Mouse (Mus musculus) ES-E14 (cell line): ENCODE measurements around the gene Hist2h3b. TPM values are rescaled to one million over a fixed set of nuclear protein-coding genes. Genes with fewer than 3 reads are reported as not detected.

Source experiments
- DNase-seq: peaks from one replicate; pipeline ENCODE4 v3.0.0-alpha.2; 2013; ENCODE audit warnings: low read depth, low spot score
- H3K27ac ChIP-seq: 2 replicates; pipeline ENCODE4 v1.5.1; 2012; ENCODE audit warnings: low read depth, mild to moderate bottlenecking, low read length, moderate library complexity, mixed read lengths; ENCODE audit not compliant: poor library complexity, insufficient read depth, severe bottlenecking
- H3K36me3 ChIP-seq: 2 replicates; pipeline ENCODE4 v1.6.1; 2012; ENCODE audit warnings: mild to moderate bottlenecking, low read length, moderate library complexity, mixed read lengths; ENCODE audit not compliant: control insufficient read depth, poor library complexity, insufficient read depth, severe bottlenecking
- H3K4me1 ChIP-seq, 2 experiments: fragments of 150-350 bp in 1 of 2; sonication (generic) in 1 of 2; 2 replicates each; pipeline ENCODE4 v1.6.1; 2012; ENCODE audit warnings: low read length in 2 of 2, mild to moderate bottlenecking in 1 of 2, mixed read lengths in 1 of 2; ENCODE audit not compliant: control insufficient read depth in 2 of 2, insufficient read depth in 2 of 2, poor library complexity in 1 of 2
- H3K4me3 ChIP-seq, 2 experiments: fragments of 150-350 bp in 1 of 2; sonication (generic) in 1 of 2; 2 replicates each; pipeline ENCODE4 v1.5.1; 2012; ENCODE audit warnings: low read length in 2 of 2, low read depth in 1 of 2, mild to moderate bottlenecking in 1 of 2, mixed read lengths in 1 of 2; ENCODE audit not compliant: insufficient read depth in 1 of 2, poor library complexity in 1 of 2, severe bottlenecking in 1 of 2
- H3K9ac ChIP-seq: 2 replicates; pipeline ENCODE4 v1.6.1; 2012; ENCODE audit warnings: low read depth, mild to moderate bottlenecking, low read length, mixed read lengths; ENCODE audit not compliant: poor library complexity, insufficient read depth, severe bottlenecking
- H3K9me3 ChIP-seq: fragments of 150-350 bp; sonication (generic); 2 replicates; pipeline ENCODE4 v1.6.1; 2012; ENCODE audit warnings: low read depth, mild to moderate bottlenecking, low read length; ENCODE audit not compliant: control insufficient read depth, insufficient read depth
- CHD2 ChIP-seq: IDR thresholded peaks from 2 replicates; pipeline ENCODE4 v1.6.1; 2014; ENCODE audit warnings: mild to moderate bottlenecking, low read depth, low read length, inconsistent platforms
- HCFC1 ChIP-seq: IDR thresholded peaks from 2 replicates; pipeline ENCODE4 v1.6.1; 2012; ENCODE audit warnings: low read length, inconsistent platforms, borderline replicate concordance; ENCODE audit not compliant: insufficient read depth
- MAFK ChIP-seq: IDR thresholded peaks from 2 replicates; pipeline ENCODE4 v1.6.1; 2014; ENCODE audit warnings: mild to moderate bottlenecking, low read depth, low read length, inconsistent platforms; ENCODE audit not compliant: insufficient read depth
- ZC3H11A ChIP-seq: IDR thresholded peaks from 2 replicates; pipeline ENCODE4 v1.6.1; 2012; ENCODE audit warnings: low read depth, mild to moderate bottlenecking, inconsistent platforms, low read length, borderline replicate concordance
- ZNF384 ChIP-seq: IDR thresholded peaks from 2 replicates; pipeline ENCODE4 v1.6.1; 2012; ENCODE audit warnings: low read depth, low read length, inconsistent platforms
- in situ Hi-C, 2 experiments: fragments of 600-800 bp; cut with MboI; formaldehyde crosslinking; loops; one replicate each; pipeline ENCODE4 v1.15.1; 2025; ENCODE audit warnings: low sequenced_read_pairs in 2 of 2, inconsistent platforms in 1 of 2; ENCODE audit not compliant: unreplicated experiment in 2 of 2
- total RNA-seq: library from RNA; depleted of rRNA; stranded (reverse); fragments of 300-350 nt; gene quantifications from 2 replicates; pipeline ENCODE4 v1.2.3, GENCODE M21; 2012

Gene Hist2h3b
- total RNA-seq, 1 experiment, result 806 TPM

DNA sequence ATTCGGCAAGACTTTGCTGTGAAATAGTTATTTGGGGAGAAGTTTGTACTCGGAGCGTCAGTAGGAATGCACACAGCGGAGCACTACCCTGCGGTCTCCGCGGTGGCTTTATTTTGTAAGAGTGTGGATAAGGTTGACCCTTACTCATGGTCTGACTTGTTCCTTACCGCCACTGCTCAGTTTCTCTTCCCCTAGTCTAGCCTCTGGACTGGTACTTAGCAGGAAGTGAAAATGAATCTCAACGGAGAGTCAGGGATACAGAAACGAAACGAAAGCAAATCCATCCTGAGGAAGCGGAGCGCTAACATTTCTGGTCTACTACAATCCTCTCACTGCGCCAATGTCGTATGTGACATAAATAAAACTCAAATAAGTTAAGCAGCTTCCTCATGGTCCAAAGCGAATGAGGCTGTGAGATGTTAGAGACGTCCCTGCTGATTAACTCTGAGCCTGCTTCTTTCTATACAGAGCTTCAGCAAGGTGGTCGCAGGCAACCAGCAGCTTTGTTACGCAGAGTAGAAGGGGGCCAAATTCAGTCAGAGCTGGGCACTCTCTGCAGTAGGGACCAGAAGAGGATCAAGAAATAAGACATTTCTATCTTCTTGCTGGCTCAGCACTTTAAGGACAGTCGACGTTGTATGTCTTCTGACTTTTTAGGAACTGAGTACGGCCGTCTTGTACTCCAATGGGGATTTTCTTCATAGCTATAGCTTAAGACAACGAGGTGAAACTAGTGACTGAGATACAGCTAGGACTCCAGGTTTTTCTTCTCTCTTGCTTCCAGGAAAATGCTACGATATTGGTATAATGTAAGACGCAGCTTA is 32.5 kb downstream of the Hist2h3b start:
- H3K36me3 ChIP-seq, result no peaks in the 10 kb centered on the region
- H3K4me1 ChIP-seq, result peaks cover 0 to 5% of the 10 kb centered on the region in 2 experiments; a peak in 2 of 4 replicates
- in situ Hi-C loops, result no loop called here
- peak overlapping the region; percentile 36 to 38 for H3K4me3 ChIP-seq
- no peak for DNase-seq
- TF ChIP-seq ZC3H11A, result no peak
- TF ChIP-seq MAFK, result peak; percentile 76
- H3K9ac ChIP-seq, result no peak overlapping the region
- no peak overlapping the region for H3K27ac ChIP-seq
- no peaks in the 10 kb centered on the region for H3K9me3 ChIP-seq

DNA sequence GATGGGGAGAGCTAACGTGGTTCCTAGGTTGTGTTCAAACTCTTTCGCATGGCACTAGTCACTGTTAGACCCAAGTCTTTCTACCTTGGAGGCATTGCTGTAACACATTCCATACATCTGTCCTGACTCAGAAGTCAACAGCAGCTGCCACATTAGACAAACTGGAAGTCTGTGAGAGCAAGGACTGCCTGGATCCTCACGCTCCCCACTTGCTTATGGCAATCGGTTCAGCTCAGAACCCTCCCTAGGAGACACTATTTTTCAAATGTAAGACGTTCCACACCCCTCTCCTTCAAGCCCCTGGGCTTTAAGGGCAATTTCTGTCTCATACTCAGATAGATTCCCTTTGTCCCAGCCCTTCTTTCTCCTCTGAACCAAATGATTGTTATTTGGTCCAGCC is 33.6 kb downstream of the Hist2h3b start:
- TF ChIP-seq HCFC1, result no peak
- TF ChIP-seq CHD2, result no peak
- TF ChIP-seq MAFK, result no peak
- TF ChIP-seq ZNF384, result no peak
- no peak for TF ChIP-seq ZC3H11A
- Histone ChIP-seq H3K4me3 (no peak overlapping the region), H3K36me3 (no peaks in the 10 kb centered on the region), H3K9me3 (no peaks in the 10 kb centered on the region), H3K4me1 (peaks cover 0 to 7% of the 10 kb centered on the region in 2 experiments; a peak in 2 of 4 replicates), H3K9ac (no peak overlapping the region), H3K27ac (no peak overlapping the region)
- in situ Hi-C loops, result no loop called here
- DNase-seq, result no peak

DNA sequence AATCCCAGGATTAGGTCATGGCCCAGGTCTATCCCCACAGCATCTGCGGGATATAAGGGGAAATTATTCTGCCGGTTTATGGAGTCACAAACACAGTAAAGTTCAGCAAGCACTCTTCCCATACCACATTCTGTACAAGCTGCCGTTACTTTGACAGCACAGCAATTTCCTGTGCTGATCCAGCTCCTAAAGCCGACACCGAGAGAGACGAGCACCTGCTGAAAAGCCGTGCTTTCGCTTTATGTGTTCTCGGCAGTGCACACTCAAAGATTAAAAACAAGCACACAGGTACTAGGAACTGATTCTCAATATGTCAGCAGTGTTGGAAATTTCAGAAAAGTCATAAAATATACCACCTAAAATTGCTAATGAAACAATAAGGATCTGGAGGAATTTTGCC is 38.1 kb downstream of the Hist2h3b start:
- no peak overlapping the region for H3K9ac ChIP-seq
- TF ChIP-seq ZC3H11A (no peak), MAFK (no peak), HCFC1 (no peak), ZNF384 (no peak), CHD2 (no peak)
- no peak overlapping the region for H3K27ac ChIP-seq
- in situ Hi-C loops, result no loop called here
- no peaks in the 10 kb centered on the region for H3K36me3 ChIP-seq
- no peak for DNase-seq
- no peaks in the 10 kb centered on the region for H3K9me3 ChIP-seq
- peaks cover 0 to 5% of the 10 kb centered on the region in 2 experiments; a peak in 2 of 4 replicates for H3K4me1 ChIP-seq
- no peak overlapping the region for H3K4me3 ChIP-seq

DNA sequence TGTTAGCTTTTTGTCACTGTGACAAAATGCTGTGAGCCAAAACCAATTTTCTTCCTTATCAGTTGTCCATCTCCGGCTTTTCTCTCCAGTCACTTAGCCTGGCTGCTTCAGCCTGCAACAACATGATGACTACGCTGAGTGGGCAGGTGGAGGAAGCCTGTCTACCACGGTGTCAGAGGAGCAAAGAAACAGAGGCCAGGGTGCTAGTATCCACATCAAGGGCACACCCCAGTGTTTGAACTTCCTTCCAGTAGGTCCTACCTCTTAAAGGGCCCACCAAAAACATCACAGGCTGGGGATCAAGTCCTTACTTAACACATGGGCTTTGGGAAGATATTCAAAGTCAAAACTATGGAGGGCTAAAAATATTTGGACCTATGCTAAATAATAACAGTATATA is 41.0 kb downstream of the Hist2h3b start:
- in situ Hi-C loops, result no loop called here

More for the DNA sequence above, 41.0 kb downstream of the Hist2h3b start:
- DNase-seq, result no peak
- no peak overlapping the region for H3K9ac ChIP-seq
- H3K27ac ChIP-seq, result no peak overlapping the region
- no peaks in the 10 kb centered on the region for H3K36me3 ChIP-seq
- peaks cover 0 to 5% of the 10 kb centered on the region in 2 experiments; a peak in 2 of 4 replicates for H3K4me1 ChIP-seq
- no peaks in the 10 kb centered on the region for H3K9me3 ChIP-seq
- H3K4me3 ChIP-seq, result no peak overlapping the region
- TF ChIP-seq ZC3H11A (no peak), ZNF384 (no peak), HCFC1 (no peak), CHD2 (no peak), MAFK (no peak)
